Mouse (Mus musculus): Measurements from ENCODE around the gene Olfr781.

- TF ChIP-seq CTCF (IDR thresholded peaks at IDR 0.05; ENCODE audit: borderline replicate concordance, insufficient read depth, low read length) (no peak), POLR2A (IDR thresholded peaks at IDR 0.05; ENCODE audit: low read depth, low read length) (no peak)
Measured at GRCm38 (mm10) chr10:129317817-129318216, 10.8 kb upstream of the Olfr781 start, which contains the start of gene Olfr780.
